Mouse (Mus musculus): ENCODE measurements around the gene Fam83e.

Fam83e gene

GRCm38 (mm10) chr7:45714630-45715089, 6.4 kb upstream of the Fam83e start:
- no peak for DNase-seq (ENCODE audit: extremely low read depth, low read depth, low spot score)

GRCm38 (mm10) chr7:45715090-45715708, 5.8 kb upstream of the Fam83e start, which contains the start of gene Rpl18:
Rpl18 (plus strand) TSS chr7:45715457.
- DNase-seq (ENCODE audit: extremely low read depth, low read depth, low spot score): no peak

- no peak for DNase-seq (ENCODE audit: extremely low read depth, low read depth, low spot score)
These were observed 5.1 kb upstream of the Fam83e start for GRCm38 (mm10) chr7:45715741-45716459.

DNA sequence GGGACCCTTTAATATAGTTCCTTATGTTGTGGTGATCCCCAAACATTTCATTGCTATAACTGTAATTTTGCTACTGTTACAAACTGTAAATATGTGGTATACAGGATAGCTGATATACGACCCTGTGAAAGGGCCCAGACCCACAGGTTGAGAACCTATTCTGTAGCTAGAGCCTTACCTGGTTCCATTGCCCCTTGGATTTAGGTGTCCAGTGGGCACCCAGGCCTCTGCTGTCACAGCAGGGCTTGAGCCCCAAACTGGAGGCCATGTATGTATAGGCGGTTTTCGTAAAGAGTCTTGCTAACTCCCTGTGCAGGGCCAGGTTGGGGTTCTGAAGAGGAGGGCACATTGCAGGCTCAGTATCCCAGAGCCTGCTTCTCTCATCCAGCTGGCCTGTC, 4.6 kb upstream of the Fam83e start:
- no peak for DNase-seq (ENCODE audit: extremely low read depth, low read depth, low spot score)

DNA sequence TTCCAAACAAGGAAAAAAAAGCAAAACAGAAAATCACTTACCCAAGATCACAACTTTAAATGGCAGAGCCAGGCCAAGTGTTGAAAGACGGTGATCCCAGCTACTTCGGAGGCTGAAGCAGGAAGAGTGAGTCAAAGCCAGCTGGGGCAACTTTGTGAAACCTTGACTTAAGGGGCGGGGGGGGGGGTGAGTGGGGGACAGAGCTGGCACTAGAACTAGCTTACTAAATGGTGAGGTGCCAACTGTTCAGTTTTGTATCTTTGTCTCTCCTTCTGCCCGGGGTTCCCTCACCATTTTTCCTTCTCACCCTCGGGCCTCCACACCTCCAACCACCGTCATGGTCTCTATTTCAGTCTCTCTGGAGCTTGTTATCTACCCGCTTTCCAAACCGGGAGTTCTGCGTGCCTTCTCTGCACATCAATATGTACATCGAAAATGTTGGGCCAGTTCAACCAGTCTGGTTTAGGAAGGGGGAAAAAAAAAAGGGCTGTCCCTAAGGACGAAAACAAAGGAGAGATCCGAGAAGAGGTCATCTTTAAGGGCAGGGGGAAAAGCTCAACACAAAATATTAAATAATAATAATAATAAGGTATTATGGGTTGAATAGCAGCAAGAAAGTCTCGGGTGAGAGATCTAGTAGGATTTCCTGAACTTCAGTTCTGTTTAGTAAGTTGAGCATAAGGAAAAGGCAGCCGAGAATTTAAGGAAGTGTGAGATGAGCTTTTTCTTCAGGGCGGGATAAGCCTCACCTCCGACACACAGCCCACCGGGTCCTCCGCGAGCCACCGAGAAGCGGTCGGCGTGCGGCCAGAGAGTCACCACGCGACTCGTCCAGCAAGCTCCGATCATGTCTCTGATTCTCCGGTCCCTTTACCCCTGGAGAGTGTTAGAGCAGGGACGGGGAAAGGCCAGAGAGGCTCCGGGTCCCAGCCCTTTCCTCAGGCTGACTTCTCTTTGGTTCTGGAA, 3.8 kb upstream of the Fam83e start:
- no peak for DNase-seq (ENCODE audit: extremely low read depth, low read depth, low spot score)

GRCm38 (mm10) chr7:45717918-45718297, 3.1 kb upstream of the Fam83e start, which contains the start of gene Sphk2:
Sphk2 (minus strand) TSS chr7:45718002.
- DNase-seq (ENCODE audit: extremely low read depth, low read depth, low spot score): no peak

DNA sequence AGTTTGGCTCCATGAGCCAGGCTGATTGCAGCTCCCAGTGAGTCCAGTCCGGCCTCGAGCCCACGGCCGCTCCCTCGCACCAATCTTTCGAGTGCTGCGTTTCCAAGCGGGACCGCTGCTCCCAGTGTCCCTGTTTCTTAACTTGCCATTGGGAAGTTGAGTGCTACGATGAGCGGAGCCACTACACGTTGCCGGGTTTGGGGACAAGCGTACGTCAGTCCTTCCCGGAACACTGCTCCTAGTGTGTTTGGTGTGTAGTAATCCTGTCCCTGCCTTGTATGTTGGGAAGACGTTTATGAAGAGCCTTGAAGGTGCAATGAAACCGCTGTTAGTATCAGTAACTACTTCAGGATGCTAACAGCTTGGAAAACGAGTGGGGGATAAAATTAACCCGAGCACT, 2.7 kb upstream of the Fam83e start:
- no peak for DNase-seq (ENCODE audit: extremely low read depth, low read depth, low spot score)

DNA sequence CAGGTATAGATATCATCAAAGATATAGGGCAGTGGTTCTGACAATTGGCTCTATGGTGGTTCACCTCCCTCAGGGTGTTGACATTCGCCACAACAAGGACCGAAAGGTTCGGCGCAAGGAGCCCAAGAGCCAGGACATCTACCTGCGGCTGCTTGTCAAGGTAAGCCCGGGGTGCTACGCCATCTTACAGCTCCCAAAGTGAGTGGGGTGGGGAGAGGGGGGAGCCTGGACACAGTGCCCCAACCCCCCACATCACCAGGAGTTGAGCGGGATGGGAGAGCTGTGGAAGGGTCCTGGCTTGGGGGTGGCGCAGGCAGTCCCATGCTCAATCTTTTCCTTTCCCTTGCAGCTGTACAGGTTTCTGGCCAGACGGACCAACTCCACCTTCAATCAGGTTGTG, 1.8 kb upstream of the Fam83e start:
- no peak for DNase-seq (ENCODE audit: extremely low read depth, low read depth, low spot score)

DNA sequence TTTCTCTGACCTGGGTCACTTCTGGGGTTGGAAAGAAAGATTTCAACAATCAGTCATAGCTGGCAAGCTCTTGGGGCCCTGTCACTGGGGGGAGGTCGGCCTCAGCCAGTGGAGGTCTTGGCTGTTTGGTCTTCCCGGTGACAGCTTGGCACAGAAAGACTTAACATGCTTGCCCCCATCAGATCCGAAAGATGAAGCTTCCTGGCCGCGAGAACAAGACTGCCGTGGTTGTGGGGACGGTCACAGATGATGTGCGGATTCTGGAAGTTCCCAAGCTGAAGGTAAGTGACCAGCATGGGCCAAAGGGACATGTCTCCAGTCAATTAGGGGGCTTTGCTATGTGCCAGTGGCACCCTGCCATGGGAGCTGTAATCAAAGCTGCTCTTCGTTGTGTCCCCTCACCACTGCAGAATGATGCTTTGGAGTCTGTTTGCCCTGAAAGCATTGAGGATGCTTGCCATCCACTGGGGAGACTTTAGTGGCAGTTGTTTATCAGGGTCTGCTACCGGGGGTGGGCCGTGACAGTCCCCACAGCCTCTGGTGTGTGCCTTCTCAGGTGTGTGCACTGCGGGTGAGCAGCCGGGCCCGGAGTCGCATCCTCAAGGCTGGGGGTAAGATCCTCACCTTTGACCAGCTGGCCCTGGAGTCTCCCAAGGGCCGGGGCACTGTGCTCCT, 1.1 kb upstream of the Fam83e start:
- no peak for DNase-seq (ENCODE audit: extremely low read depth, low read depth, low spot score)

GRCm38 (mm10) chr7:45721234-45721571, 191 bp downstream of the Fam83e start:
- no peak for DNase-seq (ENCODE audit: extremely low read depth, low read depth, low spot score)

DNA sequence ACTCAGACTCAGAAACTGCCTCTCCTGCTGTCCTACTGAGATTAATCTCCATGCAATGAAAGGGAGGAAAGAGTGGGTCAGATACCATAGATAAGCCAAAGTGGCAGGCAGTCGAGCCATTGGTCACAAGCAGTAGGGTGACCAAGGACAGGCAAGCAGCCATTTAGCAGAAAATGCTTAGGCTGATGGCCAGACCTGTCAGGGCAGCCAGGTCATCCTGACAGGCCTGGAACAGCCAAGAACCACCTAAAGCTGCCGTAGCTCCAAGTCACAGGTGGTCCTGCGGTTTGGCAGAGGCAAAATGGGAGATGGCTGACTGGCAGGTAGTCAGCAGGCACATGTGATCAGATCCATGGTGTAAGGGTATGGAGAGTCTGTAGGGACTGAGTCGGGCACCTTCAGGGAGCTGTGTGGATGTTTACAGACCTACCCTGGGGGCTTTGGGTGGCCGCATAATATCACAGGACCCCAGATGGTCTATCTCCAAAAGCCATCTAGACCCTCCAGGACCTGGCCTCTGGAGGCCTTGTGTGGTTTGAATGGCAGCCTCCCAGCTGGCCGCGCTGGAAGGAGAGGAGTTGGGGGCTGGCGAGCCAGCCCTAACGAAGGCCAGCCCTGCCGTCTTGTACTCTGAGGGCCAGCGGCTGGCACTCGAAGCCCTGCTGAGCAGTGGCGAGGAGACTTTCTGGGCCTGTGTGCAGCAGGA, 783 bp downstream of the Fam83e start:
- DNase-seq (ENCODE audit: extremely low read depth, low read depth, low spot score): no peak

DNA sequence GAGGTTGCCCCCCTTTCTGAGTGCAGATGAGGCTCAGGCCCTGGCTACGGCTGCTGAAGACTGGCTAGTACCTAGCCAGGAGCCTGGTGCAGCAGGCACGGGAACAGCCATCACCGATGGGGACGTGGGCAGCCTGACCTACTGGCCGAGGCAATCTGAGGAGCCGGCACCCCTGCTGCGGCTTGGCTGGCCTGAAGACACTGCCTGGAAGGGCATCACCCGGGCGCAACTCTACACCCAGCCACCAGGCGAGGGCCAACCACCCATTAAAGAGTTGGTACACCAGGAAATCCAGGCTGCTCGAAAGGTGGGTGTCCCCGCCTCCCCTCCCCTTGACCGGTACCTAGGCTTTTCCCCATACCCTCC, 1.3 kb downstream of the Fam83e start:
- no peak for DNase-seq (ENCODE audit: extremely low read depth, low read depth, low spot score)

GRCm38 (mm10) chr7:45723301-45723700, 2.3 kb downstream of the Fam83e start:
- DNase-seq (ENCODE audit: extremely low read depth, low read depth, low spot score): no peak

DNA sequence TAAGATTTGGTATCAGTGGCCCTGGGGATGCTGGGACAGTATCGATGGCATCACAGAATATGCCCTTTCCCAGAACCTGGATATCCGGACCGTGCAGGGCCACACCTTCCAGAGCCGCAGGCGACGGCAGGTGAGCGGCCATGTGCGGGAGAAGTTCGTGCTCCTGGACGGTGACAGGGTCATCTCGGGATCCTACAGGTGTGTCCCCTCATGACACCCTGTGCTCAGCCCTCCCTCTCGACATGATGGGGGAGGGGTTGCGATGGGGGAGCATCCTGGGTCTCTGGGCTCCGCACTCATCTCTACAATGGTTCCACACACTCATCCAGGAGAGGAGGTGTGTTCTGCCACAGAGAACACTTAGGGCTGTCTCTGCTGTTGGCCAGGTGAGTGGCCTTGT, 2.8 kb downstream of the Fam83e start:
- DNase-seq (ENCODE audit: extremely low read depth, low read depth, low spot score): no peak

DNA sequence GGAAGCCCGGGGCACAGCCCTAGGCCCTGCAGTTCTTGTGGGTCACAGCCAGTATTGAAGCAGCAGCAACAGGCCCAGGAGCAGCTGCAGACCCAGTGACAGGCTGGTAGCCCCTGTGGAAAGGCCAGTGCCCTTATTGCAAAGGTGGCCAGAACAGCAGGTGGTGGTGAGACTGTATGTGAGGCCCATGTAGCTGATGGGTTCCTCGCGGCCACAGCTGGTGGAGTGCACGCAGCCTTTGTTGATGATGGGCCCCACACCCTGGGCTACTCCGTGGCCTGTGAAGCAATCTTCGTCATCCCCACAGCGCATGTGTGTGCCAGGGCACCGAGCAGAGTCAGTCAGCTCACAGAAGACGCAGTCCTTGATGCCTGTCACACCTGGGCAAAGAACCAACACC, 4.1 kb downstream of the Fam83e start:
- DNase-seq (ENCODE audit: extremely low read depth, low read depth, low spot score): no peak

DNA sequence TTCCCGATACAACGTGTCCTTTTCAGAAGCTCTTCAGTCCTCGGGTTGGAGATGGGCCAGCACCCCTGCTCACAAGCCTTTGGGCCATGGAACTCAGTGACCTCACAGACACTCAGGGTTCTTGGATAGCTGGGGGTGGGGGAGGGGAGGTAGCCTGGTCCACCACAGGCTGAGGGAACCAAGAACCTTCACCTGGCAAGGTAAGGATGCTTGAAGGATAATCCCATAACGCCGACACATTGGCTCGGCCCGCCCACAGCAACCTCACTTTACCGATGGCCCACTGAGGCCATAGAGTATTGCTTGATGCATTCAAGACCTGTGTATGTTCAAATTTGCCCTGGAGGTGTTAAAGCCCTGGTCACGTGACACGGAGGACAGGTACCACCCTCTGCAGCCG, 4.7 kb downstream of the Fam83e start, which contains the start of gene Spaca4:
Gene Spaca4 (minus strand): TSS at position 101 of the 400 bp plus-strand sequence.
- DNase-seq (ENCODE audit: extremely low read depth, low read depth, low spot score): no peak

- DNase-seq (ENCODE audit: extremely low read depth, low read depth, low spot score): no peak
These were observed 5.4 kb downstream of the Fam83e start for GRCm38 (mm10) chr7:45726419-45726818.

DNA sequence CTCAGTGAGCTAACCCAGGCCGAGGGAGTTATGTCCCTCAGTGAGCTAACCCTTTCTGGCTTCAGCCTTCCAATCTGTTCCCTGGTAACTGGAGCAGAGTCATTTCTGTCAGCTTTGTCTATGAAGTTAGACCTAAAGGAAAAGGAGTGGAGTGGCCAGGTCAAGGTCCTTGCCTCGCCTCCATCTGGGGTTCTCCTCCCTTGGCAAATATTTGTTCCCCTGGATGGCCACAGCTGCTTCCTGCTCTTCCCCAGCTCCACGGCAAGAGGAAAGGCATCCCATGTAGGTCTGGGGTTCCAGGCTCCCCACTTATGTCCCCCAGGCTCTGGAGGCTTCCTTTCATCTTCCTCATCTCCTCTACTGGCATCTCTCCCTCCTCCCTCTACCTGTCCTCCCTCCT, 6.6 kb downstream of the Fam83e start:
- no peak for DNase-seq (ENCODE audit: extremely low read depth, low read depth, low spot score)

- no peak for DNase-seq (ENCODE audit: extremely low read depth, low read depth, low spot score)
These were observed 9.9 kb downstream of the Fam83e start for GRCm38 (mm10) chr7:45730727-45731431.

DNA sequence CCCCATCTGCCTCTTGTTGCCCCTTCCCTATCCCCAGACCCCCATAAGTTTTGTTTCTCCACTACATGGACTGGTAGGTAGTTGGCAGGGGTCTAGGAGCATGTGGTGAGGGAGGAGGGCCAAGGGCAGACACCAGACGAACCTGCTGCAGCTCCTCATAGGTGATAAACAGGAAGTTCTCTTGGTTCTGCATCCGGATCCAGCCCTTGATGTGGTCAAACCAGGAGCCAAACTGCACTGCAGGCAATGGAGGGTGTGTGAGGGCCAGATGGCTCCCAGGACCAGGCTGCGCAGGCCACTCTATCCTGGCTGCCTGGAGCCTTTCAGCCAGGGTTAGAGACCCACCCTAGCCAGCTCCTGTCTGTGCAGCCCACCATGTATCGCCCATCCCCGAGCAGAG, 12.5 kb downstream of the Fam83e start:
- no peak for DNase-seq (ENCODE audit: extremely low read depth, low read depth, low spot score)
